Mouse (Mus musculus): ENCODE measurements at regions not wholly inside any gene's neighbourhood (a gene's known extent, or its start where the extent isn't known, plus 50 kb on each side); places are given as distances from the start of the nearest gene placed in this dataset.

DNA sequence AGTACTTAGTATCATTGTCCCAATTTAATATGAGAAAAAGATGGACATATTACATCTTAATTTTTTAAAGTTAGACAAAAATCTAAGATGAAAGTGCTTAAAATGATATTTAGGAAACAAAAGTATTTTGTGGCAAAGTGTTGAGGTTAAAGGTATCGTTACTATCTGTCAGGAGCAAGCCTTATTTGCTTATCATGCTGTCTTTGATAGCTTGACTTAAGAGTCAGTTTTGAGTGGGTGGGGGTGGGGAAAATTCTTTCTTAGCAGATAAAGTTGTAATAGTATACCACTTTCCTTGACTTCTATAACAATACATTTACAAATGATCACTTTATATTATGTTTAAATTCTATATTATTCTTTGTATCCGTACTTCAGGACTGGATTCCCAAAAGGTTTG lies 339.1 kb upstream of the Dph6 start:
- no peak for DNase-seq

DNA sequence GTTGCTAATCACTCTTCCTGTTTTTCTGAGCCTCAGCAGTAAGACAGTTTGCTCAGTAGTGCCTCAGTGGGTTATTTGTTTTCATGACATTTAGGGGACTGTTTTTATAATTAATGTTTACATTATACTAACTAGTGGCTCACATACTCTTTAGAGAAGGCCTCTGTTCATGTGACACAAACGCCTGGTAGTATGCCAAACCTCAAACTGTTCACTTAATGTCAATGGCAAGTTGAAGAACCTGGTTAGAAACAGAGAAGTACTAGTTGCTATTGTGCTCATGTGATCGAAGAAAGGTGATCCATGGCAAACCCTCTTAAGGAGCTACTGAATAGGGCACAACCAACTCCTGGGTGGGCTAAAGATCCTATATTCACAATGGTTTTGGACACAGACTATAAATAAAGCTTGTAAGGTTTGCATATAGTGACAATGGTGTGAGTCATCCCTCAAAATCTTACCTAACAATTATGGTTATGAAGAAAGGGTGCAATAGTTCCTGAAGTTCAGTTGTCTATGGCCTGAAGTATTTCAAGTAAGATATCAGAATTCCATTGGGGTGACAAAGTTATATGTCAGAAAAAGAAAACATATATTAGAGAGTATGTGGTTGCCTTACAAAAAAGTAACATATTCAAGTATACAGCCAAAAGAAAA lies 340.1 kb upstream of the Dph6 start:
- DNase-seq, result no peak

DNA sequence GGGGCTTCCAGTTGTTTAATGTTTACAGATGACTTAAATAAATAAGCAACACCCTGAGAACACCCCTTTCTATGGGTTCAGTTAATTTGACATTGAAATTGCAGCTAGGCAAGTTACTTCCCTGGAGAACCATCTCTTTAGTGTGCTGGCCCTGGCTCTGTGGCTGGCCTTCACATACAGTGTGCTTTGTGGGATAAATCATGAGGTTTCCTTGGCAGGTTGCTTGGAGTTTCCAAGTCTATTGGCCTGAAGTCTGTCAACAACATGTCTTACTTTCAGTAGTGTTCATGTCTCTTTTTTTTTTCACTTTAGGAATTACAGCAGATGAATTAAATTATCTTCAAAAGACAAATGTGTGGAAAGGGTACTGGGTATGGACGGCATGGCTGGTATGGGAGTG lies 359.2 kb upstream of the Dph6 start:
- no peak for DNase-seq

DNA sequence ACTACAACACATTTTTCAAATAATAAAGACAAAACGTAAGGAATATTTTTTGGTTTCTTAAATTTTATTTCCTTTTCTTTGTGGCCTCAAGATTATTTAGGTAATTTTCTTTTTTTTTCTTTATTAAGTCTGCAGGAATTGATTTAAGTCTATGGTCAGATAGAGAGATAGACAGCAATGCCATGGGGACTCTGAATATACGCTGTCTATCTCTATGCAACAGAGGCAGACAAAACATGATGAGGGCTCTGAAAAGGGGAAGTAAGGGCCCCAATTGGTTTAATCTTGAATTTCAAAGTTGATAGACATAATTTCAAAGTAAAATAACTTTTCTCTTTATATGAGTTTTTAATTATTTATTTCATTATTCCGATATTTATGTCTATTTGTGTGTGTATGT lies 372.0 kb upstream of the Dph6 start:
- DNase-seq, result no peak

DNA sequence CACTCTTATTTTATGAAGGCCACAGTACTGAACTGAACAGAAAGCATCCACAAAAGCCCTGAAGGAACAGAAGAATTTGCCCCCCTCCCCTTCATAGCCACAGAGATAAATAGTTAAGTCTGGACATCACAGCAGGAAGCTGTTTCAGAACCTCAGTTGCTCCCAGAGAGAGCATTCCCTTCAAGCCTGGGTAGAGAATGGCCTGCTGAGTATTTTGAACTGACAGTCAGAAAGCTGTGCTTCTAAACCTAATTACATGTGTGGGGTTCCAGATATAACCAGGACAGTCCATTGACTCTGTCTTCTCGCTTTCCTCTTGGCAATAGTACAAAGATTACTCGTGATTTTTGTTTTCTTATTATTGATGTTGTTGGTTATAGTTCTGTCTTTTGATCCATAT lies 376.4 kb upstream of the Dph6 start:
- DNase-seq, result no peak

DNA sequence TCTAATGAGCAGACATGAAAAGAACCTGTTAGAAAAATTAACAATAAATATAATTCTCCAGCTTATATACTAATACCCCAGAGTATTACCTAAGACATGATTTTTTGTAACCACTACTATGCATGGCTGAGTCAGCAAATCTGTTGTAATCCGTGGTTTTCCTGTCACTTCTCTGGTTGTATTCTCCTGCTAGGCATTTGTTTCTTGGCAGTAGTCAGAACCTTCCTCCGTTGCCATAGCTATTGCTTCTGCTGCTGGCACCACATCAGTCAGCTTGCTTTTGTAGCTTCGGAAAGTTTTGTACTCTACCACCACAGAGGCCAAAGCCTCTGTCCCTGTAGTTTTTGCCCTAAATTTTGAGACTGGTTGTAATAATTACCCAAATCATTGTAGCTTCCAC lies 381.4 kb upstream of the Dph6 start:
- no peak for DNase-seq

GRCm38 (mm10) chr2:115042299-115042785 lies 387.6 kb upstream of the Dph6 start:
- no peak for DNase-seq

DNA sequence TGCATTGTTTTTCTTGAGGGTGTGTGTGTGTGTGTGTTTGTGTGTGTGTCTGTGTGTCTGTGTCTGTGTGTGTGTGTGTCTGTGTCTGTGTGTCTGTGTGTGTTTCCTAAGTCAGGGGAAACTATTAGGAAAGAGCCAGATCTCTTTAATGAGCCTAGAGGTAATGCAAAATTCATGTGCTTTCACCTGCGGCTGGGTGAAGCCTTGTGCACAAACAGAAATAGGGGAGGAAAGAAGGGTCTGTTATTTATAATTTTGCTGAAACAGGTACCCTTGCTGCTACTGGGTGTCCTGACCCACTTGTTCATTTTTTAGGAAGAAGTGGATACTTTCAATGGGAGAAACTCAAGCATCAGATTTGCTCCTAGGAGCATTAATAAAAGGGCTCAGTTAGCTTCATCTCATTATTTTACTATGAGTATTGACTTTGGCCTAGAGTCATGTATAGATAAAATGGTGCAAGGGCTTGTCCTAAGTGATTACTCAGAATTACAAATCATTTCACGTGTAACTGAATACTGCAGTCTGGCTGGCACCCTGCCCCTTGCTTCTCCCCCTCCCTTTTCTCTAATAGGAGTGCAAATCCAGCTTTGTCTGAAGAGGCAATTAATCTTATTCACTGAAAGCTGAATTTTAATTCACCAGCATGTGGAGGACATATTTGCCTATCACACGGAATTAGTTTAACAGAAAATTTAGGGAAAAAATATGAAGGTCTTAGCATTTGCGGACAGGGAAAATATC lies 401.7 kb upstream of the Dph6 start:
- no peak for DNase-seq

DNA sequence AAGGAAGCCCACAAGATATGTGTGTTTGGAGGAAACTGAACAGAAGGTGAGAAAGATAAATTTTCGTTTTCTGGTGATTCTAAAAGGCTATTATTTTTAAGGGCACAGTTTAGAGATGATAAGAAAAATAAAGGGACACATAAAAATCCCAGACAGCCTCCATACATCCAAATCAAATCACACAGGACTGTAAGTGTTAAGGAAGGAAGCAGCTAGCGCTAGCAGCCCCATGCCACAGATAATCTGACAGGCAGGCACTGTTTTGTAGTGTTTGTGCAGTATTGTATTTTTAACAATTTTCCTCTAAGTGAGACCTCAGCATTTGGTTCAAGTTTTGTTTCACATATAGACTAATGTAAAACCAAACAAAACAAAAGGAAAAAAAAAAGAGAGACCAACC lies 402.4 kb upstream of the Dph6 start:
- DNase-seq, result no peak

DNA sequence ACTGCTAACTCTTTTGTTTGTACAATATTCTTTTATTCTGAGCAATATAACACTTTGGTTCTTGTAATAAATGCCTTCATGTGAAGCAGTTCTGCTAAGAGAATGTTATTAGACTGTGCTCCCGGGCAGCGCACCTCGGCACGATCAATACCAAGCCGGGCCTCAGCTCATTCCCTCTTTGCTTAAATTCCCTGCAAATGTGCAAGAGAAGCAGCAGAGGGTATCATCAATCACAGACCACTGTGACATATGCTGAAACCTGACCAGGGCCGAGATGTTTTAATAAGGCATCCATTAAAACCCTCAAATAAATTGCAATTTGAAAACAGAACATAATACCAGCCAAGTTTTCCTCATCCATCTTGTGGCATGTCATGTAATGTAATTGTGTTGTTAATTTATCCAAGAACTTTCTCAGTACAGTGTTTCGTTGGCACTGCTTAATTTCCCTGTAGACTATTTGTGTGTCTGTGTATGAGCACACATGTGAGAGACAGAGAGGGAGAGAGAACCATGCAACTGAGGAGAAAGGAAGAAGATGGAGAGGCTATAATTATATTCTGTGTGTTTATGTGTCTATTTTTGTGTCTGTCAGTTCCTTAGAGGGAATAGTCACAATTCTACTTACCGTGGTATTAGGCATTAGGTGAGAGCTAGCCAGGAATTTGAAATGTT lies 412.9 kb upstream of the Dph6 start:
- no peak for DNase-seq

DNA sequence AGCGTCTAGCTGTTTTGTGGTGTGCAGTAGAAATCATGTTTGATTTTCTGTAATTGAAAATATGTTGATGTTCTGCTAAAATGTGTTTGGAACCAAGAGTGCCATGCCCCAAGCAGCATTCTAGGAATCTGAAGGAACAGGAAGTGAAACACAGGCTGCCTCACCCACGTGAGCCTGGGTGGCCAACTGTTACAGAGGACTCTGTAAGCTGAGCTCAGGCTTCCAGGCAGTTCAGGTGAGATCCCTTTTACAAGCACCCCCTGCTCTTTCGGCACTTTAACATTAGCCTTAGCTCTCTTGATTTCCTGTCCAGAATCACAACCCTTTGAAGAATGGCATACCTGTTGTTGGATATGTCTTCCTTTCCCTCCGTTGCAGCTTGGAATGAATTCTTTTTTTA lies 414.9 kb upstream of the Dph6 start:
- DNase-seq, result no peak

DNA sequence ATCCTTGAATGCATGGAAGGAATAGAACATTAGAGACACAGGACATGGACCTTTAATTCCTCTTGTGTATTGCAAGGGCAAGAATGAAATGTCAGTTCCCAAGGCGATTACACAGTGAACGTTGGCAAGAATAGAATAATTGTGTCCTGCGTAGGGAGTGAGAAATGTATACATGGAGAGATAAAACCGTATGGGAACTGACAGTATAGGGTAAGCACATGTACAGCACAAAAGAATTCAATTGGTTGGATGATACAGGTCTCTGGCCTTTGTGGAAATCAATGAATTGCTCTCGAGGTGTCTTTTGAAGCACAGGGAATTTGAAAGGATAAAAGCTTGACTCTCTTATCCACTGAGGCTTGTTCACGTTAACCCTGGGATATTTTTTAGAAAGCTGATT lies 415.4 kb upstream of the Dph6 start:
- DNase-seq, result no peak

DNA sequence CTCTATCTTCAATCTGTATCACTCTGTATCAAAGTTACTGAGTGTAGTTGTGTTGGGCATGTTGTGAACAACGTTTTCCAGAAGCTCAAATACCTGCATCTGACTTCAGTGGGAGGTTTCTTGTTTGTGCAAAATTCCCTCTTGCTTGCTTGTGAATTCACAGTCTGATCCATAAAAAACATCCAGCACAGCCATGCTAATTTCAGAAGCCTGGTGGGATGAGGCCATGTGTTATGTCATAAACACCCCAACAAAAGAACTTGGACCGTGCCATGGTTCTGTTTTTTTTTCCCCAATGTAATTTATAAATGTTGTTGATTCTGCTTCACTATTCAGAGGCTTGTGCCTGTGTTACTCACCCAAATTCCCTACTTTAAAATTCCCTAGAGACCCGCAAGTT lies 415.9 kb upstream of the Dph6 start:
- no peak for DNase-seq

DNA sequence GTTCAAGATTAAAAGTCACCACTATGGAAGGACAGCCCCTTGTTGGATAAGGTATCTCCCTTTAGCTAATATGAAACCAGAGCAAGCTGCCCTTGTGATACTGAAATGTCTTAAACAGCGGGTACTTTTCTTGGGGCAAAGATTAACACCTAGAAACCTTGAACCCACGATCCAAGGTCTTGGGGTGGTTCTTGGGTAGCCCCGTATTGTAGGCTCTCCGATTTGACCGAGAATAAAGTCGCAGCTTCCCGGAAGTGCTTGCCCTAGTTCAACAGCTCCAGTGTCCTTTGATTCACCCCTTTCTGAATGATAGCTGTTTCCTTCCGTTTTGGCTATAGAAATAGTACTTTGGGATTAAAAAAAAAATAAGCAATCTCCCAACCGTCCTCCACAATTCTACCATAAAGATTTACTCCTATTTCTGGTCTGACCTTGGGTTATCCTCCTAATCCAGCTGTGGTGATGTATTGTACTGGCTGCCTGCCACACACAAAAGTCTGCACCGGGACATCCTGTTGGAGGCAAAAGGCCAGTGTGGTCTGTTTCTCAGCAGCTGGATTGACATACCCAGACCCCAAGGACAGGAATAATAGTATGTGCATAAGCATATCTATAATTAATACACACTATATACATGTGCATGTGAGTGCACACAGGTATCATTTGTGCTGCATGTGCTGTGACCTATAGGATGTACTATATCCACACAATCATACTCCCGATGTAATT lies 427.0 kb upstream of the Dph6 start:
- DNase-seq, result no peak

DNA sequence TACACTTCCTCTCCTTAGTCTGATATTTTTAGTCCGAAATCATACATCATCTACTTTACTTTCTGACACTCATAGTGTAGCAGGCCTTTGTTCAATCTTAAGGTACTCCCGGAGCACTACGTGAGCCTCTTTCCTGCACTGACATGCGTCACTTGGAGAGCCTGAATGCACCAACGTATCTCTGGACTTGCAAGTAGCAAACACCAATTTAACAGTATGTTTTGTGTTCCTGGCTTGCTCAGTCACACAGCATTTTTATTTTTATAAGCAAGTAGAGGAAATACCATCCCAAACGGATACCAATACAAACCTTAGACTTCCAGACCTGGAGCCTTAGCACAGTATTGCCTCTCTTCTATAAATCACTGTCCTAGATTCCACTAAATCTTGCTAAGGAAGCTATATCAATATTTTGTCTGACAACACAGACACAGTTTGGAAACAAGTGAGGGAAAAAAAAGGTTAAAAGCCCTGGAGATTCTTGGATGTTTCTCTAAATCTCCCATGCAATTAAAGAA lies 427.6 kb upstream of the Dph6 start:
- DNase-seq, result no peak

GRCm38 (mm10) chr2:115088421-115089120 lies 433.8 kb upstream of the Dph6 start:
- DNase-seq, result no peak

DNA sequence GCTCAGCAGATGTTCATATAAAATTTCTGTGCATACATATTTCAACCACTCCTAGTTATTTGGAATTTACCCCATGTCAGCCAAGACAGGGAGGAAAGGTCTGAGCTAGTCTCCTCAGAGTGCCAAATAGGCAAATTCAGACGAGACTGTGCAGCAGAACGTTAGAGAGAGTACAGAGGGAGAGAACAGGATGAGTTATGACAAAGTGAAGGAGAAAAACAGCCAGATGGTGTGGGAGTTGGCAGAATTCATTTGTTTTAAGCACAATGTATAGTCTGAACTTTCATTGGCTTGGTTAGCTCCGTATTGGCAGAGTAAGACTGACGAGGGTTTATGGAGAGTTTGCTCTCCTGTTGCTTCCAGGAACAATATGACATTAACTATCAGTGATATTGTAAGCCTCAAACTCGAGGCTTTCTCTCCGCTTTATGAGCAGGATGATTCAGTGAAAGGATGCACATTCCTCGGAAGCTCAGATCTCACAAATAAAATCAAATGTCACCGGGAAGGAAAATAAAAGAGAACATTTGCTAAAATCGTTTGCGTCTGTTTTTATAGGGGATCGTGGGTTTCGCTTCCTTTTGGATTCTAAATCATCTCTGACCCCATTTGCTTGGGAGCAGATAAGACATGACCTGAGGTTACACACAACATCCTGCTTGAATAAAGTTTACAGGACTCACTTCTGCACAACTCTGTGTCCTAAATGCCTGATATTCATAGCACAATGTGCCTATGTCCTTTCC lies 435.8 kb upstream of the Dph6 start:
- DNase-seq, result no peak

- DNase-seq, result no peak
Measured at GRCm38 (mm10) chr2:115095351-115095750, 440.6 kb upstream of the Dph6 start.

DNA sequence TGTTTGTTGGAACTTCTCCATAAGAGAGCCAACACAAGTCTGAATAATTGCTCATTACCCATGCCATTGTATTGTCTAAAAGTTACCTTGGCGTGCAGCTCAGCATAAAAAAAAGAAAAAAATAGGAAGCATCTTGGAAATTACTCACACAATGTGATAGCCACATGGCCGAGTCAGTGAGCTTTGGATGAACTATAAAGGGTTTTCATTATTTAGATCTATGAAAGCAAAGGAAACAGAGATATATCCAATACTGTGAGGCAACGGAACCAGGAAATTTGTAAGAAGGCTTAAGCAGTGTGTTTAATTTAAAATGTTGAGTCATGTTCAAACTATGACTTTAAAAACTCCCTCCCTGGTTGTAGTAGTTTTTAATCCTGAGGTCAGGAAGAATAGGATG lies 446.7 kb upstream of the Dph6 start:
- no peak for DNase-seq

- peak; percentile 5 for DNase-seq
Measured at GRCm38 (mm10) chr2:115119429-115120205, 461.9 kb upstream of the BC052040 start.

DNA sequence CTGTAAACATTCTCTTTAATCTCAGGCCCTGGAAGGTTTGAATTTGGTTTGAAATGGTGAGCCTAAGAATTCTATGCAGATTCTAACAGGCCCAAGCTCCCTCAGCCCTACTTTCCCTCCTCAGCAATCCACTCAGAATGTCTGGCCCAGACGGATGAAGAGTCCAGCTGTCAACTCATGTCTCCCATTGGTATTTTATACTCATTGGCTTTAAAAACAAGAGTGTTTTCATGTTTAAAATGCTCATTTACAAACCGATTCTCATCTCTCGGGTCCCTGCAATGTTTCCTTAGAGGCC lies 461.4 kb upstream of the BC052040 start:
- no peak for DNase-seq
